Mouse (Mus musculus) lung, postnatal 0 days (tissue): ENCODE measurements around the gene Map4k5. TPM values are rescaled to one million over a fixed set of nuclear protein-coding genes. Genes with fewer than 3 reads are reported as not detected.

Experiments
- ATAC-seq: fragments of 200-750 bp; cut with Nextera tagmentation; 2 replicates; pipeline ENCODE4 v1.8.0; 2017; ENCODE audit warnings: moderate library complexity
- DNase-seq: peaks from one replicate; pipeline ENCODE4 v3.0.0-alpha.2; 2016; ENCODE audit warnings: low spot score
- H3K27ac ChIP-seq: fragments of 300-500 bp; sonication (generic); 2 replicates; pipeline ENCODE4 v1.5.1; 2014; ENCODE audit warnings: antibody characterized with exemption, mild to moderate bottlenecking, low read length, mixed read lengths
- H3K27me3 ChIP-seq: fragments of 300-500 bp; sonication (generic); replicated peaks from 2 replicates; pipeline ENCODE4 v1.6.1; 2014; ENCODE audit warnings: low read length, mixed read lengths; ENCODE audit not compliant: insufficient read depth
- H3K36me3 ChIP-seq: fragments of 300-500 bp; sonication (generic); 2 replicates; pipeline ENCODE4 v1.6.1; 2014; ENCODE audit warnings: low read length, mixed read lengths; ENCODE audit not compliant: insufficient read depth
- H3K4me1 ChIP-seq: fragments of 300-500 bp; sonication (generic); 2 replicates; pipeline ENCODE4 v1.6.1; 2014; ENCODE audit warnings: antibody characterized with exemption, low read depth, low read length, mixed read lengths; ENCODE audit not compliant: insufficient read depth
- H3K4me2 ChIP-seq: fragments of 300-500 bp; sonication (generic); replicated peaks from 2 replicates; pipeline ENCODE4 v1.6.1; 2014; ENCODE audit warnings: low read depth, mild to moderate bottlenecking, low read length, moderate library complexity, mixed read lengths
- H3K4me3 ChIP-seq: fragments of 300-500 bp; sonication (generic); 2 replicates; pipeline ENCODE4 v1.5.1; 2014; ENCODE audit warnings: low read depth, low read length
- H3K9ac ChIP-seq: fragments of 300-500 bp; sonication (generic); replicated peaks from 2 replicates; pipeline ENCODE4 v1.6.1; 2014; ENCODE audit warnings: low read depth, mild to moderate bottlenecking
- H3K9me3 ChIP-seq: fragments of 300-500 bp; sonication (generic); 2 replicates; pipeline ENCODE4 v1.6.1; 2016; ENCODE audit warnings: low read length, mixed read lengths
- CTCF ChIP-seq: IDR thresholded peaks from 2 replicates; pipeline ENCODE4 v1.5.1; 2016; ENCODE audit warnings: antibody characterized with exemption, mild to moderate bottlenecking
- EP300 ChIP-seq: IDR thresholded peaks from 2 replicates; pipeline ENCODE4 v1.6.1; 2016; ENCODE audit warnings: antibody characterized with exemption, mild to moderate bottlenecking, control low read depth
- WGBS: fragments of 180-500 bp; shearing (Covaris S2); extraction: QIAGEN DNeasy Blood & Tissue Kit; methylation state at CpG from one replicate; pipeline ENCODE4 v1.1.7; 2014; 5-methylcytosine and 5-hydroxymethylcytosine counted together
- polyA plus RNA-seq: library from polyadenylated mRNA; unstranded; fragments of >200 nt; fragmentation: Nextera tagmentation; extraction: Ambion mirVana; gene quantifications from 2 replicates; pipeline ENCODE4 v1.2.1, GENCODE M21; 2015

The Map4k5 gene
- polyA plus RNA-seq, 1 experiment from 2014 or later: 20.6 TPM

GRCm38 (mm10) chr12:69923603-69924002 lies 30.6 kb upstream of the Map4k5 start:
- H3K9me3 ChIP-seq: no peaks in the 10 kb centered on the region
- H3K36me3 ChIP-seq: no peaks in the 10 kb centered on the region
- no peaks in the 10 kb centered on the region for H3K4me1 ChIP-seq
- no peak overlapping the region for H3K9ac ChIP-seq
- ATAC-seq (no peak), DNase-seq (no peak)
- no peak overlapping the region for H3K4me2 ChIP-seq
- H3K4me3 ChIP-seq: no peak overlapping the region
- no peaks in the 10 kb centered on the region for H3K27me3 ChIP-seq
- 63% methylated on average over 3 of the region's 3 CpGs for WGBS
- TF ChIP-seq EP300 (no peak), CTCF (no peak)
- H3K27ac ChIP-seq: no peak overlapping the region

DNA sequence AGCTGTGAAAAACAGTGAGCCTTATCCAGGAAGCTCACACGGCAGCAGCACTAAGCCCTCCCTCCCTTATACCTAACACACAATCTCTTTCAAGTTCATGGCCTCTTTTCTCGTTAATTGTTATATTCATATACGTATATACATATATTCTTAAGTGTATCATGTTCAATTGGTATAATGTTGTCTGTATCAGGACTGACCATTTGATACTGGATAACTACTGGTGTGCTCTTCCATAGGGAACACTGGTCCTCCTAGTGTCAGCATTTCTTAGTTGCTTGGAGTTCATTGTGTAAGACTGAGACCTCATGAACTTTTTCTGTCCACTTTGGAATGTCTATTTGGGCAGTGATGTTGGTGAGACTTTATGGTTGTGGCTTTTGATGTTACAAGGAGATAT lies 30.1 kb upstream of the Map4k5 start:
- no peaks in the 10 kb centered on the region for H3K36me3 ChIP-seq
- H3K4me3 ChIP-seq: no peak overlapping the region
- no peak overlapping the region for H3K4me2 ChIP-seq
- TF ChIP-seq EP300: no peak
- no peak for TF ChIP-seq CTCF
- no peak overlapping the region for H3K9ac ChIP-seq
- no peaks in the 10 kb centered on the region for H3K4me1 ChIP-seq
- ATAC-seq: no peak
- 74% methylated on average over 3 of the region's 3 CpGs for WGBS
- no peak for DNase-seq
- no peaks in the 10 kb centered on the region for H3K9me3 ChIP-seq
- no peaks in the 10 kb centered on the region for H3K27me3 ChIP-seq
- no peak overlapping the region for H3K27ac ChIP-seq

DNA sequence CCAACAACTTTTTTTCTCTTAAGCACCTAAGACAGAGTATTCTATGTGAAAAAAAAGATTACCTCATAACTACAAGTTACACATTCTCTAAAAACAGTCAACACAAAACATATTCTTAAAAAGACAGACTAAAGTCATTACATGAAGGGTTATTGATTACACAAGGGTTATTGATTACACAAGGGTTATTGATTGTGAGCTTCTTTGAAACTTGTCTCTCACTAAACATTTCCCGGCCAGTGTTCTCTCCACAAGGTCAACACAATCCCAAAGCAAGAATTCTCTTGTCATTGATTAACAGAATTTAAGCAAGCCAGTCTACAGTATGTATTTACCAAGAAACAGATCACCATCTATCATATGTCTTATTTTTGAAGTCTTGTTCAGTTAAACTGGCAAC lies 29.1 kb upstream of the Map4k5 start:
- TF ChIP-seq CTCF (no peak), EP300 (no peak)
- WGBS: 57% methylated on average over 1 of the region's 1 CpGs
- ATAC-seq: no peak

GRCm38 (mm10) chr12:69917870-69918269 lies 24.9 kb upstream of the Map4k5 start:
- H3K36me3 ChIP-seq: no peaks in the 10 kb centered on the region
- no peak overlapping the region for H3K9ac ChIP-seq
- ATAC-seq (no peak), DNase-seq (no peak)
- no peak overlapping the region for H3K4me3 ChIP-seq
- no peaks in the 10 kb centered on the region for H3K9me3 ChIP-seq
- WGBS: 76% methylated on average over 2 of the region's 2 CpGs
- no peaks in the 10 kb centered on the region for H3K4me1 ChIP-seq
- TF ChIP-seq CTCF (no peak), EP300 (no peak)
- no peak overlapping the region for H3K27ac ChIP-seq
- no peak overlapping the region for H3K4me2 ChIP-seq
- no peaks in the 10 kb centered on the region for H3K27me3 ChIP-seq

More for the DNA sequence above, 29.1 kb upstream of the Map4k5 start:
- Histone ChIP-seq H3K9me3 (no peaks in the 10 kb centered on the region), H3K9ac (no peak overlapping the region), H3K27me3 (no peaks in the 10 kb centered on the region), H3K27ac (no peak overlapping the region), H3K4me1 (no peaks in the 10 kb centered on the region), H3K4me3 (no peak overlapping the region), H3K36me3 (no peaks in the 10 kb centered on the region), H3K4me2 (no peak overlapping the region)
- no peak for DNase-seq

- Histone ChIP-seq H3K27me3 (no peaks in the 10 kb centered on the region), H3K27ac (no peak overlapping the region), H3K4me1 (peaks cover 4% of the 10 kb centered on the region; the same call in 1 of the 2 replicates), H3K4me3 (no peak overlapping the region), H3K4me2 (no peak overlapping the region), H3K9ac (no peak overlapping the region), H3K36me3 (no peaks in the 10 kb centered on the region), H3K9me3 (no peaks in the 10 kb centered on the region)
- ATAC-seq: no peak
- no peak for DNase-seq
- no peak for TF ChIP-seq CTCF
- TF ChIP-seq EP300: no peak
- 75% methylated on average over 7 of the region's 7 CpGs for WGBS
Measured at GRCm38 (mm10) chr12:69912737-69913136, 19.7 kb upstream of the Map4k5 start.

DNA sequence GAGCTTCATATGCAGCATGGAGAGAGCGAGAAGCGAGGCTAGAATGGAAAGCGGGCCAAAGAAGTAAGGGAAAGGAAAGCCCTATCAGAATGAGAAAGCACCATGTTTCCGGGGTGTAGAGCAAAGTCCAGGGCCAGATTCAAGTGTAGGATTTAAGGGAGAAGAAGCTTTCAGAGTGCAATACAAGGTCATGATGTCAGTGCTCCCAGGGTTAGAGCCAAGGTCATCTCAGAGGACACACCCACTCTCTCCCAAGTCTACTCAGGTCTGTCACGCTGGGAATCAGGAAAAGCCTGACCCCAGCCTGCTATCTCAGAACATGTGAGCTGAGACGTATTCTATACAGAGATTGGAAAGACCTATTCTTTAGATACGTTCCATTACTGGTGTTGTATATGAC lies 18.9 kb upstream of the Map4k5 start:
- TF ChIP-seq EP300: no peak
- no peak for TF ChIP-seq CTCF

GRCm38 (mm10) chr12:69908511-69908900 lies 15.5 kb upstream of the Map4k5 start:
- H3K27ac ChIP-seq: no peak overlapping the region
- no peak overlapping the region for H3K9ac ChIP-seq
- H3K27me3 ChIP-seq: no peaks in the 10 kb centered on the region
- H3K4me3 ChIP-seq: no peak overlapping the region
- TF ChIP-seq CTCF (no peak), EP300 (no peak)
- H3K9me3 ChIP-seq: no peaks in the 10 kb centered on the region
- DNase-seq: no peak
- ATAC-seq: no peak
- no peak overlapping the region for H3K4me2 ChIP-seq
- 39% methylated on average over 19 of the region's 19 CpGs for WGBS
- H3K4me1 ChIP-seq: peaks cover 9% of the 10 kb centered on the region
- no peaks in the 10 kb centered on the region for H3K36me3 ChIP-seq

More for the DNA sequence above, 18.9 kb upstream of the Map4k5 start:
- ATAC-seq (no peak), DNase-seq (no peak)
- H3K27ac ChIP-seq: no peak overlapping the region
- H3K4me3 ChIP-seq: no peak overlapping the region
- H3K9me3 ChIP-seq: no peaks in the 10 kb centered on the region
- H3K9ac ChIP-seq: no peak overlapping the region
- no peaks in the 10 kb centered on the region for H3K27me3 ChIP-seq
- no peak overlapping the region for H3K4me2 ChIP-seq
- H3K36me3 ChIP-seq: no peaks in the 10 kb centered on the region
- WGBS: 84% methylated on average over 7 of the region's 7 CpGs
- H3K4me1 ChIP-seq: peaks cover 5% of the 10 kb centered on the region; the same call in 1 of the 2 replicates
